Mouse (Mus musculus) spleen, postnatal 36 days (tissue): Measurements from ENCODE around the gene Pot1a.

Source experiments
- DNase-seq, 2 experiments: peaks; one replicate each; pipeline ENCODE4 v3.0.0; 2022; ENCODE audit warnings: low spot score in 2 of 2, mixed read lengths in 1 of 2

The Pot1a gene

GRCm38 (mm10) chr6:25808806-25809495, at the start of gene Pot1a:
Gene Pot1a (minus strand): TSS chr6:25809246.
- peak; percentile 94 to 96 for DNase-seq

DNA sequence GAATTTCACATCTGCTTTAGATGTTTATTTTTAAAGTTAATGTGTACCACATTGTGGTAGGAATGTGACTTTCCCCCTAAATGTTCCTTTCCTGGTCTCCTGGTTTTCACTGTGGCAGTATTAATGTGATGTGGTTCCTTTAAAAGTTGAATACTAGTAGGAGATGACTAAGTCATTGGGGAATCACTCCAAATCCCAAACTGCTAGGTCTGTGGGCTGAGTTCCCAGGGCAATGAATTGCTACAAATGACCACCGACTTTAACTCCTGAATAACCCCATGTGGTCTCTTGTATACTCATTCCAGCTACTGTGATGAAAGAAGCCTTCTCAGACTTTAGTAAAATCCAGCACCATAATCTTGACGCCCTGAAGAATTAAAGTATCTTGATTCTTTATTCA, 27.2 kb upstream of the Pot1a start:
- DNase-seq: no peak

DNA sequence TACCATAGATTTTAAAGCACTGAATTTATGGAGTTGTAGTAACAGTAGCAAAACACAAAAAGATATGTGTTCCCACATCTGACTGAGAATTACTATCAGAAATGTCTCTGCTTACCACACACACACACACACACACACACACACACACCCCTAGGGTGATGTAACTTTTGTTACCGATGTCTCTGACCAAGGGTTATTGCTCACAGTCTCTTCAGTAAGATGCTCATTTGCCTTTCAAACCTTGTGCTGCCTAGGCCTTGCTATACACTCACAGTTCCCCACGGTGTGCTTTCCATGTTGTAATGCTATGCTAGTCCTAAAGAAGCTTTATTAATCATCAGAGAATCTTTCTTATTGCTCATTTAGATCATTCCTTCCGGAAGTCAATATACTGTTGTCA, 3.0 kb downstream of the Pot1a start:
- DNase-seq: no peak

- no peak for DNase-seq
Observed at GRCm38 (mm10) chr6:25802269-25802668, 6.8 kb downstream of the Pot1a start.

DNA sequence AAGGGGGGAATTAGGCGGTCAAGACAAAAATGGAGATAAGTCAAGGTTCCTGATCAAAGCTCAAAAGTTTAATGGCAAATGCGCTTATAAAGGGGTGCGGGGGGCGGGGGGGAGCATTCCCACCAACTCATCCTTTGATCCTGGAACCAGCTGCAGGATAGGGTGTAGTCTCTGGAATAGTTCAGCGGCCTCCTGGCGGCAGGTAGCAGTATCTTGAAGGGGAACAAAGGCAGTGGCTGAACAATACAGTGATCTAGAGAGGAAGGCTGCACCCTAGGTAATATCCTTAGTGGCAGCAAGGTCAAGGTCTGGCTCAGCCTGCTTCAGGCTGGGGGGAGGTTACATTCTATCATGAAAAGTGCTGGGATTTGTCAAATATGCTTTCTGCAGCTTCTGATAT, 7.8 kb downstream of the Pot1a start:
- DNase-seq: no peak

GRCm38 (mm10) chr6:25768238-25768637, 40.8 kb downstream of the Pot1a start:
- DNase-seq: no peak

GRCm38 (mm10) chr6:25767552-25767951, 41.5 kb downstream of the Pot1a start:
- no peak for DNase-seq

DNA sequence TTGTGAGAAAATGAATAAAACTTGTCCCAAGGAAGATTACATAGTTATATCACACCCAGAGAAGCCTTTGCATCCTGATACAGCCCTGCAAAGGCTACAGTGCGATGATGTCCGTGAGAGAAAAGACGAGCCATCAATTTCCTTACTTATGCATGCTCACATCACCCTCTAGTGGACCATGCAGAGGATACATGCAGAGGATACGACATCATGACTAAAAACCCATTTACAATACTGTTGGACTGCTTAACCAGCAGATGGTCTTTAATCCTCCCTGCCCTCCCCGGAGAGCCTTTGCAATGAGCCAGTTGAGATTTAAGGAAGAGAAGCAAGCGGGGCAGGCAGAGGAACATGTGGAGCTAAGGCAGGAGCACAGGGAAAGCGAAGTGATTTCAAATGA, 42.0 kb downstream of the Pot1a start:
- DNase-seq: no peak

DNA sequence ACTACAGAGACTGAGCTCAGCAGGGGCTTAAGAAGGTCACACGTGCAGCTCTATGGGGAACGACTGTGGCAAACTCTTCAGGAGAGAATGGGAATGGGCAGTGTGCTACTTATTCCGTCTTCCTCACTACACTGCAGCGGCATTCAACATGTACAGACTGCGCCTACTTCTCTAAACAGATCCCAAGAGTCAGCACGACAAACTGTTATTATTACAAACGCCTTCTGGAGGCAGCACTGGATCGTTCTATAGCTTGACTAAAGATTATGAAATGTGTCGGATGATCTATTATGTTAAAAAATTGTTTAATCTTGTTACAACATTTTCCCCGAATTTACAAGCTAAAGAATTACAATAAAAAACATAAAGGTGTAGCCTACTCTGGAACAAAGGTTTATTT, 42.8 kb downstream of the Pot1a start:
- DNase-seq: no peak

- no peak for DNase-seq
Observed at GRCm38 (mm10) chr6:25752651-25753050, 56.4 kb downstream of the Pot1a start.

DNA sequence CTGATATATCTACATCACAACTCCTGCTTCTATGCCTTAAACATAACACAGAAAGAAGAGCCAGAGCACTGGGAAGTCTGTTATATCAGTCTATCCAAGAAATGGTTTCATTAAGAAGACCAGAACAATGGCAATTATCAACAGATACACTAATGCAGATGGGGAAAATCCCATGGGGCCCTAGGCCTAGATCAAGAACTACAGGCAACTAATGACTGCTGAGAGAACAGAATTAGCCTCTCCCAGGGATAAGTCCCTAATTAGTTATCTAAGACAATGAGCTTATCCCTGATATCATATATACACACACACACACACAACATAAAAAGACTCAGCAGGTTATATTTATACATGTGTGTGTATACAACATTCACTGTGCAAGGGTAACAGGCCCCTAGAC, 72.5 kb downstream of the Pot1a start:
- no peak for DNase-seq

DNA sequence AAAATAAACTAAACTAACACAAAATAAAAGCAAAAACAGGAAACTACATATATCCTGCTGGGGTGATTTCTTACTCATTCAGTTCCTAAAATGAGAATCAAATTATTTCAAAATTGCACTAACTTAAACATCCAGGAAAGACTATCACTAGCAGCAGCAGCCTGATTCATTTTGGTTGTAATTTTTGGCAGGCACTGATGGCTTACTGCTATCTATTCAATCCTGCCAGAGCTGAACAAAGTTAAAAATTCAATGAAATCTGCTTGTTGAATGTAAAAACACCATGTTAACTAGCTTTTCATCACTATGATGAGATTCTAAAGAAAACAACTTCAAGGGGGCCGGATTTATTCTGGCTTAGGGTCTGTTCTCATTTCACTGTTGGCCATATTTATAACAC, 82.5 kb downstream of the Pot1a start:
- DNase-seq: no peak

GRCm38 (mm10) chr6:25710601-25711000, 98.4 kb downstream of the Pot1a start:
- no peak for DNase-seq

- DNase-seq: no peak
Observed at GRCm38 (mm10) chr6:25709250-25709895, 99.7 kb downstream of the Pot1a start.

DNA sequence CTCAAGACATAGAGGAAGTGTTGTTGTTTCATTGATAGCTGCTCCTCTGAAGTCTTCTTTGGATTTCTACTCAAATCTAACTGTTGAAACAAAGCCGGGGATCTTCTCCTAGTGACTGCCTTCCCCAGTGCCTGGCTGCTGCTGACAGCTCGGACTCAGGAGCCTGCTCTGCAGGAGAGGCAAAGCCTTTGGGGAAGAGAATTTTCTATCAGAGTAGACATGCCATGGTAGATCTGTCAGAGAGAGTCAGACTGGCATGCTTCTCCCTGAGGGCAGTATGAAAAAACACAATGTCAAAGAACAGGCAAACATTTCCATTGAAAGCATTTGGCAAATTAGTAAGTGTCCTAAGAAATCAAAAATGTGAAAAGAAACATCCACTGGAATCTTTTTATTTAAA, 109.1 kb downstream of the Pot1a start:
- DNase-seq: no peak
